ENCODE assay signal across 8 mouse cellular contexts in the genomic region with DNA sequence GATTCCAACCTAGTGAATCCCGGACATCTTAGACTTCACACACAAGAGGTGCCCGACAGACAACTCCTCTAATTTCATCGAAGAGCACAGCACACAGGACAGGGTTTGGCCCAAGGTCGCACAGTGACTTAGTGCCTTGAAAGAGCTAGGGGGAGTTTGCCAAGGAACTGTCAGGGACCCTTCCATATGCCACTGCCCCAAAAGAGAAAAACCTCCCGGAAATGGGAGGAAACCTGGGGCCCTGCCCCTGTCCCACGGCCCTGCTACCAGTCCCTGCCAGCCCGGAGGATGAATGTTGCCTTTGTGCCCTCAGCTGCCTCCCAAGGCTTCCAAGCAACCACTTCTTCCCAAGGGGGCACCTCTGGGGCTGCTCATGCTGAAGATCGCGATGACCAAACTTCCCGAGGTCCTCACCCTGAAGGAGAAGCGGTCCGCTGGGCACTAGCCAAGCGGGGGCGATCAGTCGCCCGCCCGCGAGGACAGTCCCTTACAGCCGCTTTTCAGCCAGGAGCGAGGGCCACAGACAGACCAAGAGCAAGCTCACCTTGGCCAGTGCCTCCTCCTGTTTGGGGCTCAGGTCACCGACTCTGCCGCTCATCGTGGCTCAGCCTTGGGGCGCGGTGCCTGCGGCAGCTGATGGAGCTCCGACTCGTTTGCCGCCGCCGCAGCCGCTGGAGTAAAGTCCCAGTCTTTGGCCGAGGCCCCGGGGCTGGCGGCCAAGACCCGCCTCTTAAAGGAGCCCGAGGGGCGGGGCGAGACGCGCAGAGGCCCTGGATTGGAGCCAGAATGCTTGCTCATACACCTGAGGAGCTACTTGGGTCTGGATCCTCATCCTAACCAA. TPM values are rescaled to one million over a fixed set of nuclear protein-coding genes. Genes with fewer than 3 reads are reported as not detected.
DNase-seq lines count a peak whose midpoint lies in the region; ATAC-seq and TF ChIP-seq lines count a peak whose summit lies in the region.

No protein-coding gene starts in this region.

- TF ChIP-seq POLR2A in spleen, adult 2 months (IDR thresholded peaks at IDR 0.05; ENCODE audit: low read depth, low read length): no peak

- 0 out of 2 replicates have a peak, but pooled peaks have one; percentile 9 for ATAC-seq in granulocyte monocyte progenitor cell, adult 5-6 weeks (replicated peaks; ENCODE audit: poor library complexity, severe bottlenecking)
- peak; percentile 87 for ATAC-seq in intestine, embryonic 15.5 days
- ATAC-seq in midbrain, embryonic 12.5 days (ENCODE audit: low FRiP score, low read depth): peak; percentile 75

- H3K36me3 ChIP-seq in intestine, embryonic 15.5 days: no peaks in the 10 kb centered on the region
- H3K36me3 ChIP-seq in limb, embryonic 10.5 days: no peaks in the 10 kb centered on the region
- H3K36me3 ChIP-seq in midbrain, embryonic 12.5 days: no peaks in the 10 kb centered on the region
- H3K36me3 ChIP-seq in spleen, adult 2 months (ENCODE audit: control insufficient read depth, insufficient read depth, low read length): no peaks in the 10 kb centered on the region

- H3K4me1 ChIP-seq in intestine, embryonic 15.5 days (replicated peaks): peaks cover 19% of the 10 kb centered on the region
- peaks cover 14% of the 10 kb centered on the region for H3K4me1 ChIP-seq in limb, embryonic 10.5 days
- peaks cover 12% of the 10 kb centered on the region for H3K4me1 ChIP-seq in midbrain, embryonic 12.5 days
- peaks cover 4% of the 10 kb centered on the region for H3K4me1 ChIP-seq in spleen, adult 2 months (ENCODE audit: control insufficient read depth, insufficient read depth, insufficient read length)

- H3K9ac ChIP-seq in intestine, embryonic 15.5 days: peak overlapping the region; percentile 51
- H3K9ac ChIP-seq in midbrain, embryonic 12.5 days (replicated peaks): peak overlapping the region; percentile 73

- H3K9me3 ChIP-seq in intestine, embryonic 15.5 days: no peaks in the 10 kb centered on the region
- no peaks in the 10 kb centered on the region for H3K9me3 ChIP-seq in limb, embryonic 10.5 days (replicated peaks)
- no peaks in the 10 kb centered on the region for H3K9me3 ChIP-seq in midbrain, embryonic 12.5 days

- no peak overlapping the region for H3K27ac ChIP-seq in intestine, embryonic 15.5 days
- H3K27ac ChIP-seq in limb, embryonic 10.5 days: peak overlapping the region; percentile 66
- no peak overlapping the region for H3K27ac ChIP-seq in midbrain, embryonic 12.5 days (replicated peaks)
- no peak overlapping the region for H3K27ac ChIP-seq in spleen, adult 2 months (ENCODE audit: insufficient read depth, low read length)

- peak; percentile 67 to 81 for DNase-seq in urinary bladder, adult 18-20 months (ENCODE audit: low spot score in 2 of 2)
- DNase-seq in urinary bladder, postnatal 10 days (ENCODE audit: low spot score): no peak
- peak; percentile 64 for DNase-seq in embryo, embryonic 9.5 days (ENCODE audit: extremely low spot score)
- peak; percentile 79 for DNase-seq in limb, embryonic 10.5 days (ENCODE audit: low spot score)
- DNase-seq in spleen, adult 2 months (ENCODE audit: low read depth in 1 of 2, low spot score in 2 of 2): no peak

- peak overlapping the region; percentile 96 for H3K4me2 ChIP-seq in intestine, embryonic 15.5 days (replicated peaks)
- H3K4me2 ChIP-seq in midbrain, embryonic 12.5 days (replicated peaks): peak overlapping the region; percentile 94

- peak overlapping the region; percentile 47 for H3K4me3 ChIP-seq in intestine, embryonic 15.5 days (replicated peaks)
- peak overlapping the region; percentile 62 for H3K4me3 ChIP-seq in limb, embryonic 10.5 days
- peak overlapping the region; percentile 64 for H3K4me3 ChIP-seq in midbrain, embryonic 12.5 days
- H3K4me3 ChIP-seq in spleen, adult 2 months (ENCODE audit: extremely low read depth, insufficient read depth, insufficient read length): peak overlapping the region; percentile 56

- WGBS in intestine, embryonic 15.5 days: 2% methylated on average over 41 of the region's 41 CpGs
- WGBS in limb, embryonic 10.5 days: 3% methylated on average over 41 of the region's 41 CpGs
- WGBS in midbrain, embryonic 12.5 days: 4% methylated on average over 41 of the region's 41 CpGs
- WGBS in spleen, adult 2 months: 3% methylated on average over 41 of the region's 41 CpGs

- TF ChIP-seq CTCF in spleen, adult 2 months (IDR thresholded peaks at IDR 0.05; ENCODE audit: extremely low read depth, insufficient read depth, insufficient read length, insufficient replicate concordance): no peak

- peaks cover 14% of the 10 kb centered on the region for H3K27me3 ChIP-seq in intestine, embryonic 15.5 days (replicated peaks)
- peaks cover 47% of the 10 kb centered on the region for H3K27me3 ChIP-seq in limb, embryonic 10.5 days (ENCODE audit: low read depth, poor library complexity, severe bottlenecking)
- H3K27me3 ChIP-seq in midbrain, embryonic 12.5 days: peaks cover 39% of the 10 kb centered on the region
- H3K27me3 ChIP-seq in spleen, adult 2 months (ENCODE audit: control insufficient read depth, insufficient read depth, low read length): peaks cover 9% of the 10 kb centered on the region

RNA-seq across cellular contexts. Expression of a gene that starts 4.9 kb away (rescaled TPM):
- total RNA-seq in granulocyte monocyte progenitor cell, adult 5-6 weeks (2014; fragmentation: Nextera tagmentation): not detected in 2 replicates
- not detected in 2 replicates for total RNA-seq in granulocyte monocyte progenitor cell, adult 5-6 weeks (2017)
- polyA plus RNA-seq in intestine, embryonic 15.5 days (2015; fragmentation: Nextera tagmentation; extraction: Ambion mirVana): 1.4 and 1.7 TPM in 2 replicates
- 1.5 and 2.7 TPM in 2 replicates for polyA plus RNA-seq in limb, embryonic 10.5 days (2016; fragmentation: Nextera tagmentation; extraction: Ambion mirVana)
- polyA plus RNA-seq in midbrain, embryonic 12.5 days (2016; fragmentation: Nextera tagmentation; extraction: Ambion mirVana): 3.0 and 3.2 TPM in 2 replicates
- polyA plus RNA-seq in spleen, adult 2 months (2012; rRNA removed): 1.9 and 2.9 TPM in 2 replicates

RNA-seq across cellular contexts. Expression of a gene that starts 16.7 kb away (rescaled TPM):
- 10.5 and 13.1 TPM in 2 replicates for total RNA-seq in granulocyte monocyte progenitor cell, adult 5-6 weeks (2014; fragmentation: Nextera tagmentation)
- total RNA-seq in granulocyte monocyte progenitor cell, adult 5-6 weeks (2017): 6.6 and 7.8 TPM in 2 replicates
- polyA plus RNA-seq in intestine, embryonic 15.5 days (2015; fragmentation: Nextera tagmentation; extraction: Ambion mirVana): 20.2 and 21.8 TPM in 2 replicates
- polyA plus RNA-seq in limb, embryonic 10.5 days (2016; fragmentation: Nextera tagmentation; extraction: Ambion mirVana): 16.3 and 23.3 TPM in 2 replicates
- 36.8 and 37.5 TPM in 2 replicates for polyA plus RNA-seq in midbrain, embryonic 12.5 days (2016; fragmentation: Nextera tagmentation; extraction: Ambion mirVana)
- polyA plus RNA-seq in spleen, adult 2 months (2012; rRNA removed): 20.6 and 26.2 TPM in 2 replicates

RNA-seq across cellular contexts. Expression of a gene that starts 23.1 kb away (rescaled TPM):
- total RNA-seq in granulocyte monocyte progenitor cell, adult 5-6 weeks (2014; fragmentation: Nextera tagmentation): 9.9 and 11.1 TPM in 2 replicates
- total RNA-seq in granulocyte monocyte progenitor cell, adult 5-6 weeks (2017): 8.7 and 13.3 TPM in 2 replicates
- polyA plus RNA-seq in intestine, embryonic 15.5 days (2015; fragmentation: Nextera tagmentation; extraction: Ambion mirVana): 32.2 and 37.0 TPM in 2 replicates
- polyA plus RNA-seq in limb, embryonic 10.5 days (2016; fragmentation: Nextera tagmentation; extraction: Ambion mirVana): 12.5 and 16.2 TPM in 2 replicates
- polyA plus RNA-seq in midbrain, embryonic 12.5 days (2016; fragmentation: Nextera tagmentation; extraction: Ambion mirVana): 5.3 and 5.9 TPM in 2 replicates
- 5.1 and 6.2 TPM in 2 replicates for polyA plus RNA-seq in spleen, adult 2 months (2012; rRNA removed)

RNA-seq across cellular contexts. Expression of a gene that starts 41.8 kb away (rescaled TPM):
- 0.28 and 0.73 TPM in 2 replicates for total RNA-seq in granulocyte monocyte progenitor cell, adult 5-6 weeks (2014; fragmentation: Nextera tagmentation)
- 0.21 and 0.69 TPM in 2 replicates for total RNA-seq in granulocyte monocyte progenitor cell, adult 5-6 weeks (2017)
- 3.7 and 3.8 TPM in 2 replicates for polyA plus RNA-seq in intestine, embryonic 15.5 days (2015; fragmentation: Nextera tagmentation; extraction: Ambion mirVana)
- polyA plus RNA-seq in limb, embryonic 10.5 days (2016; fragmentation: Nextera tagmentation; extraction: Ambion mirVana): 7.9 and 9.4 TPM in 2 replicates
- polyA plus RNA-seq in midbrain, embryonic 12.5 days (2016; fragmentation: Nextera tagmentation; extraction: Ambion mirVana): 8.1 and 9.8 TPM in 2 replicates
- polyA plus RNA-seq in spleen, adult 2 months (2012; rRNA removed): 4.3 and 4.4 TPM in 2 replicates

RNA-seq across cellular contexts. Expression of a gene that starts 41.8 kb away (rescaled TPM):
- total RNA-seq in granulocyte monocyte progenitor cell, adult 5-6 weeks (2014; fragmentation: Nextera tagmentation): 65.9 and 92.2 TPM in 2 replicates
- 31.2 and 35.6 TPM in 2 replicates for total RNA-seq in granulocyte monocyte progenitor cell, adult 5-6 weeks (2017)
- 43.8 and 47.1 TPM in 2 replicates for polyA plus RNA-seq in intestine, embryonic 15.5 days (2015; fragmentation: Nextera tagmentation; extraction: Ambion mirVana)
- 101 and 105 TPM in 2 replicates for polyA plus RNA-seq in limb, embryonic 10.5 days (2016; fragmentation: Nextera tagmentation; extraction: Ambion mirVana)
- 83.3 and 85.2 TPM in 2 replicates for polyA plus RNA-seq in midbrain, embryonic 12.5 days (2016; fragmentation: Nextera tagmentation; extraction: Ambion mirVana)
- 27.9 and 31.9 TPM in 2 replicates for polyA plus RNA-seq in spleen, adult 2 months (2012; rRNA removed)

Comparison
In these comparisons a context has a peak if more than half of its experiments do, and no peak if none do; other contexts are left out.
1. DNase-seq: peak in urinary bladder, adult 18-20 months (2 of 2), embryo, embryonic 9.5 days (single experiment) and limb, embryonic 10.5 days (single experiment); none in urinary bladder, postnatal 10 days (single experiment) and spleen, adult 2 months (0 of 2).
2. ATAC-seq: peak in every context shown above with its lines; median percentile 87 in intestine, embryonic 15.5 days; 75 in midbrain, embryonic 12.5 days; 9 in granulocyte monocyte progenitor cell, adult 5-6 weeks.
3. Peak in every context shown above with its lines, with median percentiles within 50 percentile points of each other: H3K4me3 ChIP-seq.